Mouse (Mus musculus): ENCODE data around the gene Dapl1. TPM values are rescaled to one million over a fixed set of nuclear protein-coding genes. Genes with fewer than 3 reads are reported as not detected.
A peak's percentile ranks its signal among the peaks of the same experiment; 100 is the strongest.

Gene Dapl1
- polyA plus RNA-seq (2012; fragmentation: generic; extraction: Trizol) = not detected
- long read RNA-seq, experiment 1 = 0 reads
- long read RNA-seq, experiment 2 = 0 reads

- peaks cover 5% of the 10 kb centered on the region for H3K27me3 ChIP-seq (ENCODE audit: control insufficient read depth, insufficient read depth, insufficient read length)
- H3ac ChIP-seq (ENCODE audit: control insufficient read depth, insufficient read length, low read depth) = no peak within 1 kb of the TSS
- no peaks in the 10 kb centered on the region for H3K36me3 ChIP-seq (ENCODE audit: control insufficient read depth, insufficient read depth)
- H3K79me3 ChIP-seq (ENCODE audit: low read depth) = no peaks in the 10 kb centered on the region
- TF ChIP-seq FOSL1 (IDR thresholded peaks at IDR 0.05; ENCODE audit: insufficient read depth, low read length, poor library complexity, severe bottlenecking) (no peak), MYOG (IDR thresholded peaks at IDR 0.05; ENCODE audit: control insufficient read depth, extremely low read depth, insufficient read length) (no peak), CTCF (IDR thresholded peaks at IDR 0.05; ENCODE audit: control insufficient read depth, insufficient read depth, insufficient read length) (no peak), MAX (IDR thresholded peaks at IDR 0.05) (no peak), CEBPB (IDR thresholded peaks at IDR 0.05; ENCODE audit: low read depth) (no peak)
- no peak within 1 kb of the TSS for H3K4me3 ChIP-seq (ENCODE audit: insufficient read depth, poor library complexity, severe bottlenecking)
- H3K79me2 ChIP-seq (ENCODE audit: control insufficient read depth, insufficient read depth) = no peaks in the 10 kb centered on the region
These were observed at the start of gene Dapl1 for GRCm38 (mm10) chr2:59484438-59484837. TSS of gene Dapl1 (plus strand) at chr2:59484653.

- H3K4me3 ChIP-seq (ENCODE audit: insufficient read depth, poor library complexity, severe bottlenecking) = no peak overlapping the region
- no peaks in the 10 kb centered on the region for H3K79me2 ChIP-seq (ENCODE audit: control insufficient read depth, insufficient read depth)
- H3ac ChIP-seq (ENCODE audit: control insufficient read depth, insufficient read length, low read depth) = no peak overlapping the region
- no peaks in the 10 kb centered on the region for H3K27me3 ChIP-seq (ENCODE audit: control insufficient read depth, insufficient read depth, insufficient read length)
- no peaks in the 10 kb centered on the region for H3K36me3 ChIP-seq (ENCODE audit: control insufficient read depth, insufficient read depth)
- TF ChIP-seq USF1 (IDR thresholded peaks at IDR 0.05; ENCODE audit: low read depth) = no peak
- TF ChIP-seq CTCF (IDR thresholded peaks at IDR 0.05; ENCODE audit: control insufficient read depth, insufficient read depth, insufficient read length) = no peak
- no peak for TF ChIP-seq FOSL1 (IDR thresholded peaks at IDR 0.05; ENCODE audit: insufficient read depth, low read length, poor library complexity, severe bottlenecking)
- TF ChIP-seq MYOD1 (IDR thresholded peaks at IDR 0.05; ENCODE audit: control insufficient read depth, insufficient read length, low read depth) = no peak
- TF ChIP-seq CEBPB (IDR thresholded peaks at IDR 0.05; ENCODE audit: low read depth) = no peak
- TF ChIP-seq MAX (IDR thresholded peaks at IDR 0.05) = no peak
- no peak for TF ChIP-seq MYOG (IDR thresholded peaks at IDR 0.05; ENCODE audit: control insufficient read depth, extremely low read depth, insufficient read length)
- no peaks in the 10 kb centered on the region for H3K79me3 ChIP-seq (ENCODE audit: low read depth)
These were observed 49.6 kb upstream of the Dapl1 start for GRCm38 (mm10) chr2:59434820-59435219.

- Histone ChIP-seq H3K79me2 (ENCODE audit: control insufficient read depth, insufficient read depth) (no peaks in the 10 kb centered on the region), H3K27me3 (ENCODE audit: control insufficient read depth, insufficient read depth, insufficient read length) (no peaks in the 10 kb centered on the region), H3K4me3 (ENCODE audit: insufficient read depth, poor library complexity, severe bottlenecking) (no peak overlapping the region), H3K36me3 (ENCODE audit: control insufficient read depth, insufficient read depth) (no peaks in the 10 kb centered on the region), H3ac (ENCODE audit: control insufficient read depth, insufficient read length, low read depth) (no peak overlapping the region), H3K79me3 (ENCODE audit: low read depth) (no peaks in the 10 kb centered on the region)
- TF ChIP-seq USF1 (IDR thresholded peaks at IDR 0.05; ENCODE audit: low read depth) (peak; percentile 85), MYOG (IDR thresholded peaks at IDR 0.05; ENCODE audit: control insufficient read depth, extremely low read depth, insufficient read length) (no peak)
These were observed 46.6 kb upstream of the Dapl1 start for GRCm38 (mm10) chr2:59437684-59438393.

- Histone ChIP-seq H3K36me3 (ENCODE audit: control insufficient read depth, insufficient read depth) (no peaks in the 10 kb centered on the region), H3ac (ENCODE audit: control insufficient read depth, insufficient read length, low read depth) (no peak overlapping the region), H3K79me3 (ENCODE audit: low read depth) (no peaks in the 10 kb centered on the region), H3K79me2 (ENCODE audit: control insufficient read depth, insufficient read depth) (no peaks in the 10 kb centered on the region), H3K4me3 (ENCODE audit: insufficient read depth, poor library complexity, severe bottlenecking) (no peak overlapping the region), H3K27me3 (ENCODE audit: control insufficient read depth, insufficient read depth, insufficient read length) (no peaks in the 10 kb centered on the region)
- peak; percentile 52 for TF ChIP-seq CTCF (IDR thresholded peaks at IDR 0.05; ENCODE audit: control insufficient read depth, insufficient read depth, insufficient read length)
- no peak for TF ChIP-seq FOSL1 (IDR thresholded peaks at IDR 0.05; ENCODE audit: insufficient read depth, low read length, poor library complexity, severe bottlenecking)
These were observed 45.9 kb upstream of the Dapl1 start for GRCm38 (mm10) chr2:59438479-59438935.

GRCm38 (mm10) chr2:59439824-59440223 is 44.6 kb upstream of the Dapl1 start:
- no peaks in the 10 kb centered on the region for H3K79me3 ChIP-seq (ENCODE audit: low read depth)
- no peak for TF ChIP-seq USF1 (IDR thresholded peaks at IDR 0.05; ENCODE audit: low read depth)
- no peak overlapping the region for H3ac ChIP-seq (ENCODE audit: control insufficient read depth, insufficient read length, low read depth)
- H3K4me3 ChIP-seq (ENCODE audit: insufficient read depth, poor library complexity, severe bottlenecking) = no peak overlapping the region
- H3K36me3 ChIP-seq (ENCODE audit: control insufficient read depth, insufficient read depth) = no peaks in the 10 kb centered on the region
- no peaks in the 10 kb centered on the region for H3K27me3 ChIP-seq (ENCODE audit: control insufficient read depth, insufficient read depth, insufficient read length)
- no peaks in the 10 kb centered on the region for H3K79me2 ChIP-seq (ENCODE audit: control insufficient read depth, insufficient read depth)

GRCm38 (mm10) chr2:59440481-59440880 is 44.0 kb upstream of the Dapl1 start:
- H3K27me3 ChIP-seq (ENCODE audit: control insufficient read depth, insufficient read depth, insufficient read length) = no peaks in the 10 kb centered on the region
- no peak overlapping the region for H3ac ChIP-seq (ENCODE audit: control insufficient read depth, insufficient read length, low read depth)
- no peaks in the 10 kb centered on the region for H3K36me3 ChIP-seq (ENCODE audit: control insufficient read depth, insufficient read depth)
- no peaks in the 10 kb centered on the region for H3K79me3 ChIP-seq (ENCODE audit: low read depth)
- H3K4me3 ChIP-seq (ENCODE audit: insufficient read depth, poor library complexity, severe bottlenecking) = no peak overlapping the region
- TF ChIP-seq MAX (IDR thresholded peaks at IDR 0.05) (no peak), FOSL1 (IDR thresholded peaks at IDR 0.05; ENCODE audit: insufficient read depth, low read length, poor library complexity, severe bottlenecking) (no peak), CTCF (IDR thresholded peaks at IDR 0.05; ENCODE audit: control insufficient read depth, insufficient read depth, insufficient read length) (peak; percentile 64), MYOG (IDR thresholded peaks at IDR 0.05; ENCODE audit: control insufficient read depth, extremely low read depth, insufficient read length) (no peak)
- H3K79me2 ChIP-seq (ENCODE audit: control insufficient read depth, insufficient read depth) = no peaks in the 10 kb centered on the region

All from C2C12 (cell line).